Mouse (Mus musculus) neural tube, embryonic 10.5 days (tissue): ENCODE measurements at regions not wholly inside any gene's neighbourhood (a gene's known extent, or its start where the extent isn't known, plus 50 kb on each side); places are given as distances from the start of the nearest gene placed in this dataset.

ENCODE experiments used
- DNase-seq: peaks from one replicate; pipeline ENCODE4 v3.0.0-alpha.2; 2017; ENCODE audit warnings: low spot score; ENCODE audit errors: extremely low spot score

DNA sequence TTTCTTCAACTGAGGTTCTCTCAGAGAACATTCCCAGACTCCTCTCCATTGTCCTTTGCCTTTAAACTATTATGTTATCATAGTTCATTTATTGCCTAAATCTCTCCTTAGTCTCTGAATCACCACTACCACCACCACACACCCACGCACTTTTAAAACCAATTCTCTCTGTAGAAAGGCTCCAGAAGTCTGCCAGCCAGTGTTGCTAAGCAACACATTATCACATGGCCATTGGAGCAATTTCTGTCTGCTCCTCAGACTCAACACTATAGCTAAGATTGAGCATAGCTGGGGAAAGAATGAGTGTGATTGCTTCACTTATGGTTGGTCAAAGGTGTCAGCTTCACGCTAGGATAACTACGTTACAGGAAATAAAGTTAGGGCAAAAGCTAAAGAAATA is 59.3 kb downstream of the Trap1a start:
- DNase-seq: no peak

DNA sequence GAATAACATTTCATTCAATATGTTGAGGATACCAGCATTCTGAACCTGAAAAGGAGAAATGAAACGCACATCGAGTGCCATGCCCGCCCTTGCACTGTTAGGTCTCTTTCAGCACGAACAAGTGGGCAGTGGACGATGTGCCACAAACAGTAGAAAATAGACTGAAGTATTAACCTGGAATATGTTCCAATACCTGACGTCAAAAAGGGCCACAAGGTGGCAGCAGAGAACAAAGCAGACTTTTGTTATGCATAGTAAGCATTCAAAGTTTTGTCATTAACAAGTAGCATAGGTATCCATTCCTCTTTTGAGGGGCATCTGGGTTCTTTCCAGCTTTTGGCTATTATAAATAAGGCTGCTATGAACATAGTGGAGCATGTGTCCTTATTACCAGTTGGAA is 63.5 kb upstream of the D330045A20Rik start:
- DNase-seq: peak; percentile 32

DNA sequence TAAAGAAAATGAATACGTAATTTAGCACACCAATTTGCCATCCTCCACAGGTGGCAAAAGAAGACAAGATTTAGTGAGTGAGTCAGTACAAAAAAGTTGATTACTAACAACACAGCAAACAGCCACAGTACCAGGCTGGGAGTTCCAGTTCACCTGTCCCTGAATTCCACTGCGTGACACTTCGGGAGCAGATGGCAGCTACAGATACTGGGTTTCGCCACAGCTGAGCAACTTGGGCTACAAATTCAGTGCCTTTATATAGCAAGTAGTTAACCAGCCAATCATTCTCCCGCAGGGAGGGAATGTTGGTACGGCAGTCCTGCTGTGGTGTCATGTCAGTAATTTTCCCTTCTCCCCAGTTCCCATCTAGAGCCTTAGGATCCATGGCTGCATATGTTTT is 60.3 kb upstream of the D330045A20Rik start:
- no peak for DNase-seq

DNA sequence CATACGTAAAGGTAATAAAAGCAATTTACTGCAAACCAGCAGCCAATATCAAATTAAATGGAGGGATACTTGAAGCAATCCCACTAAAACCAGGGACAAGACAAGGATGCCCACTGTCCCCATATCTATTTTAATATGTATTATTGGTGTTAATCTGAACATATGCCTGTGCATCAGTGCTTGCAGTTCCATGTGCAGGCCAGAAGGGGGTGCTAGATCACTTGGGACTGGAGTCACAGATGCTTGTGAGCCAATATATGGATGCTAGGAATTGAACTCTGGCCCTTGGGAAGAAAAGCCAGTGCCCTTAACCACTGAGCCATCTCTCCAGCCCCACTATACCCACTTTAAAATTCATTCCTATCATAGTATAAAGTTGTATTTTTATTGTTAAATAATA is 55.9 kb upstream of the D330045A20Rik start:
- no peak for DNase-seq
